Mouse (Mus musculus): ENCODE data around the gene Fam102a. TPM values are rescaled to one million over a fixed set of nuclear protein-coding genes. Genes with fewer than 3 reads are reported as not detected.

Fam102a gene
- polyA plus RNA-seq, 1 experiment, result 2.4 TPM

DNA sequence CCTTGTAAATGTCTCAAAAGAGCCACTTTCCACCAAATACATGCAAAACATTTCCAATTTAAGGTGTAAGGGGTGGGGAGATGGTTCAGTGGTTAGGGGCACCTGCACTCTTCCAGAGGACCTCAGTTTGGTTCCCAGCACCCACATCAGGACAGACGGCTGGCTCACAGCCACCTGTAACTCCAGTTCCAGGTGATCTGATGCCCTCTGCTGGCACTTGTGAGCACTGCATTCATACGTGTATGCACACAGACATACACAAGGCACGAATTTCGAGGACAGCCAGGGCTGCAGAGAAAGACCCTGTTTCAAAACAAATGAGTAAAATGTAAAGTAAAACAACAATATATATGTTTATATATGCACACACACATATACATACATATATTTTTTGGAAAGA is 82.5 kb downstream of the Fam102a start:
- TF ChIP-seq MAX (IDR thresholded peaks at IDR 0.05), result no peak
- TF ChIP-seq MYOD1 (IDR thresholded peaks at IDR 0.05; ENCODE audit: control insufficient read depth, insufficient read length, low read depth), result no peak
- no peak for TF ChIP-seq USF1 (IDR thresholded peaks at IDR 0.05; ENCODE audit: low read depth)
- no peak for TF ChIP-seq MYOG (IDR thresholded peaks at IDR 0.05; ENCODE audit: control insufficient read depth, extremely low read depth, insufficient read length)
- TF ChIP-seq FOSL1 (IDR thresholded peaks at IDR 0.05; ENCODE audit: insufficient read depth, low read length, poor library complexity, severe bottlenecking), result no peak
- no peak for TF ChIP-seq CTCF (IDR thresholded peaks at IDR 0.05; ENCODE audit: control insufficient read depth, insufficient read depth, insufficient read length)
- no peak for TF ChIP-seq CEBPB (IDR thresholded peaks at IDR 0.05; ENCODE audit: low read depth)
- Histone ChIP-seq H3K79me3 (ENCODE audit: low read depth) (no peaks in the 10 kb centered on the region), H3ac (ENCODE audit: control insufficient read depth, insufficient read length, low read depth) (no peak overlapping the region), H3K79me2 (ENCODE audit: control insufficient read depth, insufficient read depth) (no peaks in the 10 kb centered on the region), H3K36me3 (ENCODE audit: control insufficient read depth, insufficient read depth) (peaks cover 57% of the 10 kb centered on the region), H3K4me3 (ENCODE audit: insufficient read depth, poor library complexity, severe bottlenecking) (no peak overlapping the region), H3K27me3 (ENCODE audit: control insufficient read depth, insufficient read depth, insufficient read length) (no peaks in the 10 kb centered on the region)

DNA sequence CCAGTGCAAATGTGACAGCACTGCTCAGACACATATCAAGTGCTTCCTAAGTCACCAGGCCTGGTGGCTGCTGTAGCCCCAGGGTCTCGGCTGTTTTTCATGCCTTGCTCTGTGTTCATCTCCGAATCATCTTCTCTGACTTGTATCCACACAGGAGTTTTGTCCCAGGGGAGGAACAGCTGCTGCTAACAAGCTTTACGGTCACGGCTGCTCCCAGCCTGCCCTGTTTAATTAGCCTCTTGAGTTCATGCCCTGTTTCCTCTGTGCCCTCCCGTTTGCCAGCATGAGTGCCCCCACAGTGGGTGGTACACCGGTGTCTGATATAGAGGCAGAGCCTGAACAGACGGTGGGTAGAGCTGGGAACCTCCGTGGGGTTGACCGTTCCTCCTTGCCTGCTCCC is 82.9 kb downstream of the Fam102a start:
- Histone ChIP-seq H3K79me3 (ENCODE audit: low read depth) (no peaks in the 10 kb centered on the region), H3K36me3 (ENCODE audit: control insufficient read depth, insufficient read depth) (peaks cover 53% of the 10 kb centered on the region), H3K79me2 (ENCODE audit: control insufficient read depth, insufficient read depth) (no peaks in the 10 kb centered on the region), H3ac (ENCODE audit: control insufficient read depth, insufficient read length, low read depth) (no peak overlapping the region), H3K4me3 (ENCODE audit: insufficient read depth, poor library complexity, severe bottlenecking) (no peak overlapping the region), H3K27me3 (ENCODE audit: control insufficient read depth, insufficient read depth, insufficient read length) (no peaks in the 10 kb centered on the region)
- TF ChIP-seq CEBPB (IDR thresholded peaks at IDR 0.05; ENCODE audit: low read depth), result no peak
- TF ChIP-seq FOSL1 (IDR thresholded peaks at IDR 0.05; ENCODE audit: insufficient read depth, low read length, poor library complexity, severe bottlenecking), result no peak
- no peak for TF ChIP-seq CTCF (IDR thresholded peaks at IDR 0.05; ENCODE audit: control insufficient read depth, insufficient read depth, insufficient read length)
- TF ChIP-seq MYOD1 (IDR thresholded peaks at IDR 0.05; ENCODE audit: control insufficient read depth, insufficient read length, low read depth), result peak; percentile 31

Other genes starting within 250 kb of the Fam102a start
- gene Golga2, start 247.9 kb upstream of the Fam102a start, polyA plus RNA-seq (2012; fragmentation: generic; extraction: Trizol), result 36.3 TPM
- gene Swi5, start 247.3 kb upstream of the Fam102a start, polyA plus RNA-seq (2012; fragmentation: generic; extraction: Trizol), result 387 TPM
- gene Ciz1, start 183.0 kb upstream of the Fam102a start, polyA plus RNA-seq (2012; fragmentation: generic; extraction: Trizol), result 43.5 TPM
- 27.7 TPM for gene Dnm1, start 182.0 kb upstream of the Fam102a start, polyA plus RNA-seq (2012; fragmentation: generic; extraction: Trizol)
- gene 1110008P14Rik, start 153.4 kb upstream of the Fam102a start, polyA plus RNA-seq (2012; fragmentation: generic; extraction: Trizol), result 104 TPM
- gene Lcn2, start 147.1 kb upstream of the Fam102a start, polyA plus RNA-seq (2012; fragmentation: generic; extraction: Trizol), result not detected
- gene Ptges2, start 139.4 kb upstream of the Fam102a start, polyA plus RNA-seq (2012; fragmentation: generic; extraction: Trizol), result 39.1 TPM
- gene Naif1, start 84.9 kb upstream of the Fam102a start, polyA plus RNA-seq (2012; fragmentation: generic; extraction: Trizol), result 3.2 TPM
- 11.2 TPM for gene Slc25a25, start 83.9 kb upstream of the Fam102a start, polyA plus RNA-seq (2012; fragmentation: generic; extraction: Trizol)
- gene Dpm2, start 35.5 kb downstream of the Fam102a start, polyA plus RNA-seq (2012; fragmentation: generic; extraction: Trizol), result 73.7 TPM
- 0.05 TPM for gene Pip5kl1, start 39.5 kb downstream of the Fam102a start, polyA plus RNA-seq (2012; fragmentation: generic; extraction: Trizol)
- gene 9430097D07Rik, start 40.4 kb downstream of the Fam102a start, polyA plus RNA-seq (2012; fragmentation: generic; extraction: Trizol), result 0.04 TPM
- 82.3 TPM for gene St6galnac4, start 51.8 kb downstream of the Fam102a start, polyA plus RNA-seq (2012; fragmentation: generic; extraction: Trizol)
- 59.1 TPM for gene St6galnac6, start 64.4 kb downstream of the Fam102a start, polyA plus RNA-seq (2012; fragmentation: generic; extraction: Trizol)
- gene Ak1, start 86.4 kb downstream of the Fam102a start, polyA plus RNA-seq (2012; fragmentation: generic; extraction: Trizol), result 184 TPM
- gene Eng, start 111.3 kb downstream of the Fam102a start, polyA plus RNA-seq (2012; fragmentation: generic; extraction: Trizol), result 1.1 TPM
- gene Fpgs, start 168.8 kb downstream of the Fam102a start, polyA plus RNA-seq (2012; fragmentation: generic; extraction: Trizol), result 26.7 TPM
- gene Cdk9, start 177.7 kb downstream of the Fam102a start, polyA plus RNA-seq (2012; fragmentation: generic; extraction: Trizol), result 112 TPM
- gene Sh2d3c, start 185.7 kb downstream of the Fam102a start, polyA plus RNA-seq (2012; fragmentation: generic; extraction: Trizol), result 0.50 TPM
- gene 6330409D20Rik, start 205.7 kb downstream of the Fam102a start, polyA plus RNA-seq (2012; fragmentation: generic; extraction: Trizol), result not detected
- 35.7 TPM for gene Tor2a, start 221.9 kb downstream of the Fam102a start, polyA plus RNA-seq (2012; fragmentation: generic; extraction: Trizol)
- 0.14 TPM for gene Ttc16, start 240.3 kb downstream of the Fam102a start, polyA plus RNA-seq (2012; fragmentation: generic; extraction: Trizol)
- gene Ptrh1, start 240.5 kb downstream of the Fam102a start, polyA plus RNA-seq (2012; fragmentation: generic; extraction: Trizol), result 83.9 TPM
- gene Cfap157, start 249.1 kb downstream of the Fam102a start, polyA plus RNA-seq (2012; fragmentation: generic; extraction: Trizol), result 0.81 TPM